Mouse (Mus musculus) embryonic fibroblast, embryonic 13.5 days (primary cell): Measurements from ENCODE around the gene Stbd1.

ENCODE experiments used
- CTCF ChIP-seq: IDR thresholded peaks from 2 replicates; pipeline ENCODE4 v1.5.1; 2011; ENCODE audit warnings: mild to moderate bottlenecking, control low read depth, low read length, moderate library complexity, borderline replicate concordance; ENCODE audit not compliant: insufficient read depth
- POLR2A ChIP-seq: IDR thresholded peaks from 2 replicates; pipeline ENCODE4 v1.6.1; 2011; ENCODE audit warnings: low read depth, mild to moderate bottlenecking, control low read depth, low read length, moderate library complexity

DNA sequence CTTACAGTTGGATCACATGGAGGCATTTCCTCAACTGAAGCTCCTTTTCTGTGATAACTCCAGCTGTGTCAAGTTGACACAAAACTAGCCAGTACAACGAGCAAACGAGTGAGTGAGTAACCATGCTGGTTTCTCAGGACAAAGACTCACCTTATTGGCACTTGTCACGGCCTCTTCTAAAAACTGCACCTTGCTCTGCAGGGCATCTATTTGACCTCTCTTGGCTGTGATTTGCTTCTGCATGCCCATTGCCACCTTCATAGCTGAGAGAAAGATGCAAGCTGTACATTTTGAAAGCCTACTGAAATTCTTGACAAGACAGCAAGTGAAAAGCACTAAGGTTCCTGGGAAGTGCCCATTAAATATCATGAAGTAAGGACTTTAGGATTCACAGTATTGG is 38.0 kb downstream of the Stbd1 start:
- TF ChIP-seq CTCF, result no peak
- no peak for TF ChIP-seq POLR2A
